Mouse (Mus musculus) thymus, adult 2 months (tissue): ENCODE results near the gene Rrad. TPM values are rescaled to one million over a fixed set of nuclear protein-coding genes. Genes with fewer than 3 reads are reported as not detected.

Source experiments
- DNase-seq: peaks from one replicate; pipeline ENCODE4 v3.0.0; 2021
- H3K27ac ChIP-seq: fragments of 200-500 bp; 2 replicates; pipeline ENCODE4 v1.5.1; 2012; ENCODE audit warnings: low read length, control low read depth; ENCODE audit not compliant: control insufficient read depth, insufficient read depth
- H3K27me3 ChIP-seq: fragments of 200-500 bp; 2 replicates; pipeline ENCODE4 v1.6.1; 2012; ENCODE audit warnings: mild to moderate bottlenecking, low read length, moderate library complexity, mixed read lengths; ENCODE audit not compliant: control insufficient read depth, insufficient read depth
- H3K36me3 ChIP-seq: fragments of 200-500 bp; 2 replicates; pipeline ENCODE4 v1.6.1; 2012; ENCODE audit warnings: mild to moderate bottlenecking, low read length, moderate library complexity; ENCODE audit not compliant: control insufficient read depth, insufficient read depth
- H3K4me1 ChIP-seq: fragments of 200-500 bp; replicated peaks from 2 replicates; pipeline ENCODE4 v1.6.1; 2012; ENCODE audit warnings: low read length; ENCODE audit not compliant: control insufficient read depth, insufficient read depth
- H3K4me3 ChIP-seq: fragments of 200-500 bp; 2 replicates; pipeline ENCODE4 v1.5.1; 2012; ENCODE audit warnings: mild to moderate bottlenecking, low read length, control low read depth, moderate library complexity; ENCODE audit not compliant: control insufficient read depth, insufficient read depth
- CTCF ChIP-seq: fragments of 200-500 bp; IDR thresholded peaks from 2 replicates; pipeline ENCODE4 v1.5.1; 2012; ENCODE audit warnings: mild to moderate bottlenecking, control low read depth, low read length, moderate library complexity, borderline replicate concordance; ENCODE audit not compliant: control insufficient read depth, poor library complexity, insufficient read depth; ENCODE audit errors: extremely low read depth
- POLR2A ChIP-seq: fragments of 200-500 bp; IDR thresholded peaks from 2 replicates; pipeline ENCODE4 v1.6.1; 2012; ENCODE audit warnings: mild to moderate bottlenecking, low read length, control low read depth, moderate library complexity; ENCODE audit not compliant: control insufficient read depth, poor library complexity, insufficient read depth; ENCODE audit errors: extremely low read depth
- WGBS: fragments of 180-500 bp; shearing (Covaris S2); methylation state at CpG from one replicate; pipeline ENCODE4 v1.1.7; 2018; 5-methylcytosine and 5-hydroxymethylcytosine counted together
- polyA plus RNA-seq: library from polyadenylated mRNA; depleted of rRNA; stranded (reverse); fragments of >200 nt; gene quantifications from 2 replicates; pipeline ENCODE4 v1.2.3, GENCODE M21; 2012

Rrad gene
- polyA plus RNA-seq, 1 experiment: 36.1 TPM

- peaks cover 6% of the 10 kb centered on the region; the same call in 1 of the 2 replicates for H3K36me3 ChIP-seq
- 22% methylated on average over 25 of the region's 25 CpGs for WGBS
- H3K4me3 ChIP-seq: peak overlapping the region; percentile 94
- H3K27ac ChIP-seq: no peak overlapping the region
- TF ChIP-seq POLR2A: no peak
- no peak for TF ChIP-seq CTCF
- no peaks in the 10 kb centered on the region for H3K27me3 ChIP-seq
- DNase-seq: no peak
- peaks cover 16% of the 10 kb centered on the region for H3K4me1 ChIP-seq
Observed at GRCm38 (mm10) chr8:104640831-104641370, 9.8 kb upstream of the Rrad start.

DNA sequence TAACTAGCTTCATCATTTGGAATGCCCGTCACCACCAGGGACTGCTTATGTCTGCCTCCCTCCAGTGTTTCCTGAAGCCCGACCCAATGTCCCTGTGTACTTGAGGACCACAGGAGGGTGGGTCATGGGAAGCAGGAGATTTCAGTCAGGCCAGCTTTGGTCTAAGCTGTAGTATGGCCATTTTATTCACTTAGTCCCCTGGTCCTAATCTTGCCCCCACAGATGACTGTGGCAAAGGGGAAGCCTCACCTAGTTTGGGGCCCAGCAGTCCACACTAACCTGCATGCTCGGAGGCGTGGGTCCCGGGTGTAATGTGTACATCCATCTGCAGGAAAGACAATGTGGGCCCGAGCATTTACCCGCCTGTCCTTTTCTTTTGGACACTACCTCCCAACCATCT, 9.1 kb upstream of the Rrad start:
- WGBS: 92% methylated on average over 7 of the region's 7 CpGs
- no peak for DNase-seq
- no peak for TF ChIP-seq POLR2A
- TF ChIP-seq CTCF: no peak
- H3K27ac ChIP-seq: no peak overlapping the region
- peaks cover 16% of the 10 kb centered on the region for H3K4me1 ChIP-seq
- H3K36me3 ChIP-seq: peaks cover 6% of the 10 kb centered on the region; the same call in 1 of the 2 replicates
- no peak overlapping the region for H3K4me3 ChIP-seq
- no peaks in the 10 kb centered on the region for H3K27me3 ChIP-seq

DNA sequence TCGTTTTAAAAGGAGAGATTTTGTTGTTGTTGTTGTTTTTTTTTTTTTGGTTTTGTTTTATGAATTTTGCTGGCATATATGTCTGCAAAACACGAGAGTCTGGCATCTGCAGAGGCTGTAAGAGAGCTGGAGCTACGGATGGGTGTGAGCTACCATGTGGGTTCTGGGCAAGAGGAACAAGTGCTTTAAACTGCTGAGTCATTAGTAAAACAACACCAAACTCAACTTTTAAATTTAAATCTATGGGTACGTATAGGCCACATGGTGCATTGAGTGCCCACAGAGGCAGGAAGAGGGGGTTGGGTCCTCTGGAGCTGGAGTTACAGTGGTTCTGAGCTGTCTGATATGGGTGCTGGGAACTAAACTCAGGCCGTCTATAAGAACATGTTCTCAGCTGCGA, 6.9 kb upstream of the Rrad start:
- DNase-seq: no peak
- H3K36me3 ChIP-seq: peaks cover 6% of the 10 kb centered on the region; the same call in 1 of the 2 replicates
- H3K4me1 ChIP-seq: peaks cover 16% of the 10 kb centered on the region
- no peaks in the 10 kb centered on the region for H3K27me3 ChIP-seq
- no peak overlapping the region for H3K27ac ChIP-seq
- no peak for TF ChIP-seq CTCF
- no peak for TF ChIP-seq POLR2A
- no peak overlapping the region for H3K4me3 ChIP-seq
- 88% methylated on average over 6 of the region's 6 CpGs for WGBS

- no peak for DNase-seq
- Histone ChIP-seq H3K4me3 (no peak overlapping the region), H3K36me3 (peaks cover 6% of the 10 kb centered on the region; the same call in 1 of the 2 replicates), H3K27me3 (no peaks in the 10 kb centered on the region), H3K4me1 (peaks cover 19% of the 10 kb centered on the region), H3K27ac (no peak overlapping the region)
- 95% methylated on average over 3 of the region's 3 CpGs for WGBS
- no peak for TF ChIP-seq POLR2A
- no peak for TF ChIP-seq CTCF
Observed at GRCm38 (mm10) chr8:104635004-104635710, 4.0 kb upstream of the Rrad start.

DNA sequence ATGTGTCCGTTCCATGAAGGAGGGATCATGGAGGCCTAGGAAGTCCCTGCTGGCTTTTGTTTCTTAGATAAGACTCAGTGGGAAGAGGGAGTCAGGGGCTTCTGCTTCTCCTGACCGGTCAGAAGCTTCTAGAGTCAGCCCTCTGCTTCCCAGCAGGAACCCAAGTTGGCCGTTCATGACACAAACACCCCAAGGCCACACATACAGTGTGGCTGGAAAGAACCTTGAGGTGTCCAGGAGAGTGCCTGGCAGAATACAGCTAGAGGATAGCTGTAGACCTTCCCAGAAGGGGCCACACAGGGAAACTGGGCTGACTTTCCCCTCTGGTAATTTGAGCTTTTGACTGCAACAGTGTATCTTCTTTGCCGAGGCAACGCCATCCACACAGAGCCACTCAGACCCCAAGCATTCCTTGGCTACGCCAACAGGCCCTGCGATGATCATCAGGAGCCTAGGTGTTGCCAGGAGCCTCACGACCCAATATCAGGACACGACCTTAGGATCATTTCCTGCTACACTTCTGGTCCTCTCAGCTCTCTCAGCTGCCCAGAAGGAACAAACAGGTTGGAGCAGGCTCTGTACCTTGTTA, 2.1 kb upstream of the Rrad start:
- no peak for DNase-seq
- Histone ChIP-seq H3K27me3 (no peaks in the 10 kb centered on the region), H3K4me3 (no peak overlapping the region), H3K4me1 (peaks cover 23% of the 10 kb centered on the region), H3K36me3 (no peaks in the 10 kb centered on the region; the same call in 1 of the 2 replicates), H3K27ac (no peak overlapping the region)
- no peak for TF ChIP-seq POLR2A
- no peak for TF ChIP-seq CTCF
- 93% methylated on average over 9 of the region's 9 CpGs for WGBS

DNA sequence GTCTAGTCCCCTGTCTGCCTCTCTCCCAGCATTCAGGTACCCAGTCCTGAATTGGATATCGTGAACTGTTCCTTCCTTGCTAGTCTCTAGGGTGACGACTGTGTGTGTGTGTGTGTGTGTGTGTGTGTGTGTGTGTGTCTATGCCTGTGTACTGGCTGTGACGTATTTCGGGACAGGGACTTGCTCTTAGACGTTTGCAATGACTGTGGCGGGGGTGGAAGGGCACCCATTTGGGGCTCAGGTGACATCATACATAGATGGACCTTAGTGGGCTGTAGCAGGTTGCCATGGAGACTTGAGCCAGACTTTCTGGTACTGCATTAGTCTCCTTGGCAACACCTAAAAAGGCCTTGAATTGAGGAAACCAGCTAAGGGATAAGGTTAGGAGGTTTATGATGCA, 1.4 kb upstream of the Rrad start:
- no peak for DNase-seq
- Histone ChIP-seq H3K27me3 (no peaks in the 10 kb centered on the region), H3K4me1 (peaks cover 23% of the 10 kb centered on the region), H3K4me3 (no peak overlapping the region), H3K27ac (peak overlapping the region; percentile 28; the same call in 1 of the 2 replicates), H3K36me3 (no peaks in the 10 kb centered on the region)
- TF ChIP-seq POLR2A (no peak), CTCF (no peak)
- 69% methylated on average over 6 of the region's 6 CpGs for WGBS

DNA sequence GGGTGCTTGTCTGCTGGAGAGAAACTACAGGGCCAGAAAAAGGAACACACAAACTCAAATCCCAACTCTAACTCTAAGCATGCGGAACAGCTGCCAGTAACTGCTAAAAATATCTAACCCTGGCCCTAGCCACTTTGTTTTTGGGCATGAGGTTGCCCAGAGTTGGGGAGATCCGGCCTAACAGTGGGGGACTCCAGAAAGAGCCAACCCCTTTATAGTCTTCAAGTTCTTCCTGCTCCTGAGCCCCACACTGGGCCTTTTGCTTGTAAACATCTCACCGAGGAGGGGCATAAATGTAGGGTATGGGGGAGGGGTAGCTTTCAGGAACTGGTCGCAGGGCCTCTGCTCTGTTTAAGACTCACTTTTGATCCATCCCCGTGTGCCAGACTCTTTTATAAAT, 848 bp upstream of the Rrad start:
- TF ChIP-seq CTCF (no peak), POLR2A (no peak)
- Histone ChIP-seq H3K27me3 (no peaks in the 10 kb centered on the region), H3K4me1 (peaks cover 23% of the 10 kb centered on the region), H3K4me3 (no peak overlapping the region), H3K36me3 (no peaks in the 10 kb centered on the region), H3K27ac (peak overlapping the region; percentile 28; the same call in 1 of the 2 replicates)
- WGBS: 33% methylated on average over 5 of the region's 5 CpGs
- DNase-seq: no peak
